Mouse (Mus musculus) liver, adult 2 months (tissue): ENCODE measurements around the gene Chchd1. TPM values are rescaled to one million over a fixed set of nuclear protein-coding genes. Genes with fewer than 3 reads are reported as not detected.
A peak's percentile ranks its signal among the peaks of the same experiment; 100 is the strongest.

Experiments used
- DNase-seq: peaks from one replicate; pipeline ENCODE4 v3.0.0-alpha.2; 2011; ENCODE audit warnings: low read depth, low spot score; ENCODE audit errors: extremely low read depth
- H3K27ac ChIP-seq: fragments of 200-500 bp; replicated peaks from 2 replicates; pipeline ENCODE4 v1.5.1; 2012; ENCODE audit warnings: low read depth, mild to moderate bottlenecking, control low read depth, inconsistent platforms, low read length; ENCODE audit not compliant: insufficient read depth
- H3K27me3 ChIP-seq: fragments of 200-500 bp; 2 replicates; pipeline ENCODE4 v1.6.1; 2012; ENCODE audit warnings: mild to moderate bottlenecking, moderate library complexity, low read length, inconsistent platforms; ENCODE audit not compliant: control insufficient read depth, insufficient read depth
- H3K36me3 ChIP-seq: fragments of 200-500 bp; 2 replicates; pipeline ENCODE4 v1.6.1; 2012; ENCODE audit warnings: low read length, inconsistent platforms; ENCODE audit not compliant: control insufficient read depth, insufficient read depth
- H3K4me1 ChIP-seq: fragments of 200-500 bp; 2 replicates; pipeline ENCODE4 v1.6.1; 2011; ENCODE audit warnings: low read length; ENCODE audit not compliant: control insufficient read depth, insufficient read depth
- H3K4me3 ChIP-seq: fragments of 200-500 bp; 2 replicates; pipeline ENCODE4 v1.5.1; 2011; ENCODE audit warnings: low read depth, mild to moderate bottlenecking, control low read depth, low read length, moderate library complexity; ENCODE audit not compliant: insufficient read depth
- H3K79me2 ChIP-seq: fragments of 200-500 bp; 2 replicates; pipeline ENCODE4 v1.6.1; 2012; ENCODE audit warnings: inconsistent platforms, mild to moderate bottlenecking, low read length, moderate library complexity; ENCODE audit not compliant: control insufficient read depth, insufficient read depth
- H3K9ac ChIP-seq: fragments of 200-500 bp; 2 replicates; pipeline ENCODE4 v1.6.1; 2012; ENCODE audit warnings: low read depth, mild to moderate bottlenecking, control low read depth, inconsistent platforms, low read length
- CTCF ChIP-seq: fragments of 200-500 bp; IDR thresholded peaks from 2 replicates; pipeline ENCODE4 v1.5.1; 2011; ENCODE audit warnings: low read depth, low read length, control low read depth
- POLR2A ChIP-seq: fragments of 200-500 bp; IDR thresholded peaks from 2 replicates; pipeline ENCODE4 v1.6.1; 2011; ENCODE audit warnings: low read length, control low read depth; ENCODE audit not compliant: insufficient read depth; ENCODE audit errors: extremely low read depth
- WGBS: fragments of 180-500 bp; shearing (Covaris S2); methylation state at CpG from one replicate; pipeline ENCODE4 v1.1.7; 2018; 5-methylcytosine and 5-hydroxymethylcytosine counted together
- polyA plus RNA-seq: library from polyadenylated mRNA; depleted of rRNA; stranded (reverse); fragments of >200 nt; gene quantifications from 2 replicates; pipeline ENCODE4 v1.2.3, GENCODE M21; 2012; rRNA removed
- total RNA-seq: library from RNA; depleted of rRNA; stranded (reverse); fragments of >200 nt; gene quantifications from 2 replicates; pipeline ENCODE4 v1.2.3, GENCODE M21; 2014; rRNA removed

Gene Chchd1
- total RNA-seq (92.7 and 112 TPM in 2 replicates), polyA plus RNA-seq (23.8 and 31.0 TPM in 2 replicates)

- H3K9ac ChIP-seq, result peak within 1 kb of the TSS; percentile 94
- H3K27ac ChIP-seq, result peak within 1 kb of the TSS; percentile 88
- peak; percentile 54; the same call in 1 of the 2 replicates for TF ChIP-seq POLR2A
- no peak for TF ChIP-seq CTCF
- peak within 1 kb of the TSS; percentile 82 for H3K4me3 ChIP-seq
- no peaks in the 10 kb centered on the region for H3K27me3 ChIP-seq
- peak; percentile 69 for DNase-seq
- H3K36me3 ChIP-seq, result peaks cover 15% of the 10 kb centered on the region; the same call in 1 of the 2 replicates
- WGBS, result under 1% methylated on average over 61 of the region's 61 CpGs
- H3K4me1 ChIP-seq, result peaks cover 5% of the 10 kb centered on the region
- peaks cover 18% of the 10 kb centered on the region; the same call in 1 of the 2 replicates for H3K79me2 ChIP-seq
Measured at GRCm38 (mm10) chr14:20702741-20703381, at the start of gene Chchd1. Gene Chchd1 (plus strand): TSS chr14:20703006.

GRCm38 (mm10) chr14:20654690-20655421, 48.0 kb upstream of the Chchd1 start:
- TF ChIP-seq POLR2A (no peak), CTCF (no peak)
- H3K36me3 ChIP-seq, result no peaks in the 10 kb centered on the region
- 81% methylated on average over 9 of the region's 9 CpGs for WGBS
- H3K79me2 ChIP-seq, result no peaks in the 10 kb centered on the region
- H3K4me1 ChIP-seq, result no peaks in the 10 kb centered on the region; the same call in 1 of the 2 replicates
- no peak overlapping the region for H3K4me3 ChIP-seq
- DNase-seq, result no peak
- H3K27ac ChIP-seq, result no peak overlapping the region
- no peaks in the 10 kb centered on the region for H3K27me3 ChIP-seq
- H3K9ac ChIP-seq, result no peak overlapping the region

GRCm38 (mm10) chr14:20655731-20656130, 47.1 kb upstream of the Chchd1 start:
- 73% methylated on average over 9 of the region's 9 CpGs for WGBS
- Histone ChIP-seq H3K27me3 (no peaks in the 10 kb centered on the region), H3K79me2 (no peaks in the 10 kb centered on the region), H3K9ac (no peak overlapping the region), H3K36me3 (no peaks in the 10 kb centered on the region), H3K27ac (no peak overlapping the region), H3K4me3 (no peak overlapping the region), H3K4me1 (no peaks in the 10 kb centered on the region; the same call in 1 of the 2 replicates)
- DNase-seq, result no peak
- TF ChIP-seq CTCF (no peak), POLR2A (no peak)

GRCm38 (mm10) chr14:20656361-20656760, 46.4 kb upstream of the Chchd1 start, which contains the start of gene Myoz1:
Gene Myoz1 (minus strand): TSS chr14:20656540.
- no peak for DNase-seq
- Histone ChIP-seq H3K9ac (no peak within 1 kb of the TSS), H3K4me1 (no peaks in the 10 kb centered on the region; the same call in 1 of the 2 replicates), H3K4me3 (no peak within 1 kb of the TSS), H3K79me2 (no peaks in the 10 kb centered on the region), H3K36me3 (no peaks in the 10 kb centered on the region), H3K27ac (no peak within 1 kb of the TSS), H3K27me3 (no peaks in the 10 kb centered on the region)
- WGBS, result 81% methylated on average over 11 of the region's 11 CpGs
- no peak for TF ChIP-seq CTCF
- no peak for TF ChIP-seq POLR2A

- Histone ChIP-seq H3K79me2 (no peaks in the 10 kb centered on the region), H3K4me3 (no peak overlapping the region), H3K4me1 (peaks cover 4% of the 10 kb centered on the region), H3K27me3 (no peaks in the 10 kb centered on the region), H3K9ac (no peak overlapping the region), H3K27ac (no peak overlapping the region), H3K36me3 (no peaks in the 10 kb centered on the region)
- no peak for TF ChIP-seq POLR2A
- peak; percentile 43; the same call in 1 of the 2 replicates for TF ChIP-seq CTCF
- peak; percentile 43 for DNase-seq
Measured at GRCm38 (mm10) chr14:20658326-20658725, 44.5 kb upstream of the Chchd1 start.
